Mouse (Mus musculus) urinary bladder, adult 2 months (tissue): ENCODE results near the gene Msrb3. TPM values are rescaled to one million over a fixed set of nuclear protein-coding genes. Genes with fewer than 3 reads are reported as not detected.

Source experiments
- DNase-seq: peaks from one replicate; pipeline ENCODE4 v3.0.0; 2022; ENCODE audit warnings: low spot score
- polyA plus RNA-seq: library from polyadenylated mRNA; depleted of rRNA; stranded (reverse); fragments of >200 nt; gene quantifications from 2 replicates; pipeline ENCODE4 v1.2.3, GENCODE M21; 2012

Gene Msrb3
- polyA plus RNA-seq, 1 experiment, result 145 TPM

DNA sequence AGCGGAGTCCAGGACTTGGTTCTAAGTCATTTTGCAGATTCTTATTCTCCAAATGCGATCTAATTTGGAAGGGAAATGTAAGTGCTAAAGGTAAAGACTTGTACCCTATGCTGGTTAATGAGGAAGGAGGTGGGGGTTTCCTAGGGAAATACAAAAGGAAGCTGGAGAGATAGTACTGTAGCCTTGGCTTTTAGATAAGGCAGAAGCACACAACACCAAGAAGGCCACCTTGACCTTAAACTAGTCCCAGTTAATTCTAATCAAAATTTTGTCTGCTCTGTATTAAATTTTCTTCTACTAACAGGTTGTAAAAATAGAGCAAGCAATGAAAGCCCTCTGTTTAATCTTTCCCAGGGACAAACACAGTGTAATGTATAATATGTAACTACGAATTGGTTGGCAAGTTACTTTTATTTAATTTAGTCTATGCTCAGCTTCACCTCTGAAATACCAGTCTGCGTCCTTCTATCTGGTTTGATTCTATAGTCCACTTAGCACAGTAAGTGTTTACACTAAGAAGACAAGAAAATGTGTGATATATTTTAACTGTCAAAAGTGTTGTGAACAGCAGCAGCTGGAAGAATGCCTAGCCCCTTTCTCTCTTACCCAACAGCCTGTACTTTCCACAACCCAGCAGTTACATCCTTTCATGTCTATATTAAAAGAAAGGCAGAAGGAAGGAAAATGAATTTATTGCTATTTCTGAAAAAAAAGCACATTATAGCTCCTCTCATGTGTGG lies 87.9 kb downstream of the Msrb3 start:
- no peak for DNase-seq

DNA sequence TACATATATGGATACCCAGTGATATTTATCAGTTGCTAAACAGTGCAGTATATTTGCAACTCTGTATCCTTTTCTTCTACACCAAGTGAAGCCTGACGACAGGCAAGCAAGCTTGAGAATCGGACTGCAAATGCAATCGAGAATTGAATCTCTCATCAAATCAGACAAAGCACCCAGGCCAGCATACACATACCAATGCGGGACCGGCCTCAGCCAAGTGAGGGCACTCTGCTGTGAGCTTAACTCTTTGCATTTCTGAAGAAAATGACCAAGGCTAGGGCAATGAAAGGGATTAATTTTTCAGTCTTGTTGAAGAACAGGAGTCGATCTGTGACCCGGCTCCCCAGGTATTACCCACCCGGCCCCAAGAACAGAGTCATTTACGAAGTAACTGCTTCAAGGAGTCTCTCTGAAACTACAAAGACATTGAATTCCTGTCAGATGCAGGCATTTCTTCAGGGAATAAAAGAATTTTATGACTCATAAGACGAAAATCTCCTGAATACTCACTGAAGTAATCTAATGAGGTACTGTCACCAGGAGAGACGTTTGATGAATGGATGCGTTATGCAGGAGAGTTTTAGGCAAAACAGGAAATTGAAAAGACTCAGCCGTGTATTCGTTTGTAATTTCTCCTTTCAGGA lies 88.7 kb downstream of the Msrb3 start:
- no peak for DNase-seq

DNA sequence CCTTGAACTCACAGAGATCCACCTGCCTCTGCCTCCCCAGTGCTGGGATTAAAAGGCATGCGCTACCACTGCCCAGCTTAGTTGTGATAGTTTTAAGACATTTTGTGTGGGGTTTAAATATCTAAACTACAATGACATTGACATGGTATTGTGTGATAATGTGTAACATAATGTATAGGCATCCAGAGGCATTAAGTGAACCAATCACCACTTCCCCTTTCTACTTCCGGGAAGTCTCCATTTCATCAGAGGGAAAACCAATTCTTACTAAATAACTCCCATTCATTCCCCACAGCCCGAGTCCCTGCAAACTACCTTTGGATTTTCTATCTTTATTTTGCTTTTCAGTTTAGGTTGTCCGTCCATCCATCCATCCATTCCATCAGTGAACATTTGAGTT lies 90.7 kb downstream of the Msrb3 start:
- DNase-seq, result no peak

DNA sequence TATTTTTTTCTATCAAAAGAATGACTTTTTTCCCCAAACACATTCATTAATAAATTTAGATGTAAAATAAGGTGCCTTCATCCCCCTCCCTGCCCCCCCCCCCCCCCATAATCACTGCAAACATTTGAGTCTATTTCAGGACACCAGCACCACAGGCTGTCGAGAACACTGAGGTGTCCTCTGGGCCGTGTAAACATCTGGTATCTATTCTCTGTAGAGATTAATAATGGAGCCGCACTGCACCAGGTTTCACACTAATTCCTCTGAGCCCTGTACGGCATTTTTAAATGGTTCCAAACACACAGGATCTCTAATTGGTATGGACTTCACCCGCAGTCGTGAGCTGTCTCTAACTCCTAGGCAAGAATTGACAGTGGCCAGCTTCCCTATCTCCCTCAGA lies 97.8 kb downstream of the Msrb3 start:
- DNase-seq, result no peak

DNA sequence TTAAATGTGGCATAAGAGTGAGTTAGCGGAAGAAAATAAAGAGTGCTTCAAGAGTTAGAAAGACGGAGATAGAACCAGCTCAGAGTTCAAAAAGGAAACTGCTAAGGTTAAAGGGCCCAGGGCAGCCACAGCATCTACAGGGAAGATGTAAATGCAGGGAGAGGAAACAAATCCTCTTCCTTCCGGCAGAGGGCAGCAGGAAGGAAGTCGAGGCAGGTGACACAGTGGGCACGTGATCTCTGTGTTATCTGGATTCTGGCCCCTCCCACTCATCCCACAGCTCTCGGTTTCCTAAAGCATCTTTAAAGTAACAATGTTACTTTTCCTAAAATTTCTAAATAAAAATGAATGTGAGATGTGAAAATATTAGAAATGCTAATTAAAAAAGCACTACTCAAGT lies 99.4 kb downstream of the Msrb3 start:
- DNase-seq, result no peak

DNA sequence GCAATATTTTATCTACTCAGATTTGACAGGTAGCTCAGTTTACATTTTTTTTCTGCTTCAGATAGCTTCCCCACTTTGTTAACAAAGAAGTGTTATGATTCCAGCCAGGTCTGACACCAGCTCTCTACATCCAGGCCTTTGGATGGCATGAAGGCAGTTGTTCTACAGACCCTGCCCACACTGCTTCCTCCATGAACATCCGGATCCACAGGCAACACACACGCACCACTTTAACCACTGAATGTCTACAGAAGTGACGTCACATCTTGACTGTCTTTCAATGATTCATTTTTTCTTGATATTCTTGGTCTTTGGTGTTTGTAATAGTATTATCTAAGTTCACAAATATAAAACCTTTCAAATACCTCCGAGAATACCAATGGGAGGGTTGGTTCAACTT lies 102.2 kb downstream of the Msrb3 start:
- no peak for DNase-seq

DNA sequence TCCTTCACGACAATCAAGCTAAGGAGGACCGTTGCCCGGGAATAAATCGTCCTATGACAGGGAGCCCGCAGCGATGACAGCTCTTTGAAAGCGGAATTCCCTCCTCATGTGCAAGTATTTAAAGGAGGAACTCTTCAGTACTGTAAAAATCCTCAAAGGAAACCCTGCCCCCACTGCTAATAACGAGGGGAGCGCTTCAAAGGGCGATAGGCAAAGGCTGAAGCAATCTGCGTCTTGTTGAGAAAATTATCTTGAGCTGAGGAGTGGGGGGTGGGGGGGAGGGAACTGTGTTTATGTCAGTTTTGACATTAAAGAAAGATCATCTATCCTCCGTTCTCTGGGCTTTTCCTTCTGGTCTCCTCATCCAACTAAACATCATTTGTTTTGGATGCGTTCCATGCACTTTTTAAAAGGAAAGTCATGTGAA lies 104.5 kb downstream of the Msrb3 start:
- DNase-seq, result no peak

DNA sequence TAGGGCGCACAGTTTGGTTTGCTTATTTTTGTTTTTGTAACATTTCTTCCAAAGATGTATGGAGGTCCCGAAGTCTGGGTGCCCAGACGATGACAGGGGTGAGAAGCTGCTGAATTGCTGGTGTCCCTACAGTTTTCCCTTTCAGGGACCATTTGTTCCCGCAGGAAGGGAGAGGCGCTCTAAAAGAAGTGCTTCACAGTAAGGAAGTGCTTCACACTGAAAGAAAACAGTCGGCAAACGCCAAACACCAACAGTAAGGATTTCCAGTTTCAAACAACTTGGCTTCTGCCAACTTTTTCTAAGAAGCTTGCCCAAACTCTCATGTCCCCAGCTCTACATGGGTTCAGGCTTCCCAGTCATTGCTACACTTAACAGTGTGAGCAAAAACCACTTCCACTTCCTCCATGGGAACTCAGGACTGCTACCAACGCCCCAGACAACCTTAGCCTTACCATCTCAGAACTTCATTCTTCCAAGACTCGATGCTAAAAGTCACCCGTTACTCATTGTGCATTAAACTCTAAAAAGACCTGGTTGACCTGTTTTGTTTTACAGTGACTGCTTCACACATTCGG lies 106.6 kb downstream of the Msrb3 start:
- no peak for DNase-seq

DNA sequence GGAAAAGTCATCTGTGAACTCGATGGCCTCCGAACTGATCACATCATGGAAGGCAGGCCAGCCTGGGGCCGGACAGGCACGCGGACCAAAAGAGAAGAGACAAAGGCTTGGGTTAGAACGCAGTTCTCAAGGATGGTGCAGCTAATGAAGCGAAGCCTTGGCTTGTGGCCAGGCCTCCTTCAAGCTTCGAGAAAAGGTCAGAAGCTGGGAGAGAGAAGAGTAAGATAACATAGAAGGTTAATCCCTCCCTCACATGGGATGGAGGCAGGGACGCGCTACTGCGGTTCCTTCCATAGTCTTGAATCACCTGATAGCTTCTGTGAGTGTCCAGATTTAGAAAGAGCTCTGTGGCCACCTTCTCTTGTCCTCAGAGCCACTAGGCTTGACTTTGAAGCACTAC lies 107.5 kb downstream of the Msrb3 start:
- no peak for DNase-seq

DNA sequence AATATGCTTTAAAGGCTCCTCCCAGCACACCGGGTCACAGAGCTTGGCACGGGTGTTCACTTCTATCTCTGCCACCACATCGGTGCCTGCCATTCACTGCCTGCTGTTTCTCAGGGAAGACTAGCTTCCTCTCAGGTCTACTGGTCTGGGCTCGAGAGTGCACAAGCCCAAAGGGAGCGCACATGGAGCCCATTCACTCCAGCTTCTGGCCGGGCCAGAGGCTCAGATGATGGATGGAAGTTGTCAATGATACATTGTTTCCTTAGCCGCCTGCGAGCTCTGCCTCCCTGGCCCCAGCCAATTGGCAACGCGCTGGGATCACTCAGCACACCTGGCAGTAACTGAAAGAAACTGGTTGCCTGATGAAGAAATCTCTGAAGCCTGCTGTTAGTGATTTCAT lies 111.7 kb downstream of the Msrb3 start:
- DNase-seq, result no peak

DNA sequence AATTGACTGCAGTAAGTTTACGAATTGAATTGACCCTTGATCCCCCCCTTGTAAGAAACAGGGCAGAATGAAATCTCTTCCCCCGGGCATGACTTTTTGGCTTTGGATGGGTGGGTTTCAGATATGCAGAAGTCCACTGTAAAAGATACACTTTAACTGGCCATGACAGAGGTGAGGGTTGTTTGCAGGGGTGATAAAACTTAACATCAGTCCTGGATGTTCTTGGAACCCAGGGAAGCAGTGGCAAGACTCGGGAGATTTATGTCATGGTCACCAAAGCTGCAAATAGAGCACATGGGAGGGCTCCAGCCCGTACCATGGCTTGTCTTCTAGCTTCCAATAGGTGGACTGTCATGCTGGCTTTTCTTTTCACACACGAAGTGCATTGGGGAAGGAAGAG lies 114.4 kb downstream of the Msrb3 start:
- no peak for DNase-seq

DNA sequence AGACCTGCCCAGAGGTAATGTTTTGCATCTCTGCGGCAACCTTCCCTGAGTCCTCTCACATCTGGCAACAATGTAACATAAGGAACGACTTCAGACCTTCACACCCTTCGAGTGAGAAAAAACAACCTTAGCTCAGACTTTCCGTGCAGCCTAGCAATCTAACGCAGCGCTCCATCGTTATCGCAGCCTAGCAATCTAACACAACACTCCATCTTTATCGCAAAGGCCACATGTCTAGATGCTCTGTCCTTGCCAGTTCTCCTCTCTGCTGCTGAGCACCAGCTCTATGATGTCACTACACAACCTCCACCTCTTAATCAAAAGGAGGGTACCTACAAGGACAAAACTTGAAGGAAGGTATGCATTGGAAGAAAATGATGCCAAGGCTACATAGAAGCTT lies 115.5 kb downstream of the Msrb3 start:
- DNase-seq, result no peak

DNA sequence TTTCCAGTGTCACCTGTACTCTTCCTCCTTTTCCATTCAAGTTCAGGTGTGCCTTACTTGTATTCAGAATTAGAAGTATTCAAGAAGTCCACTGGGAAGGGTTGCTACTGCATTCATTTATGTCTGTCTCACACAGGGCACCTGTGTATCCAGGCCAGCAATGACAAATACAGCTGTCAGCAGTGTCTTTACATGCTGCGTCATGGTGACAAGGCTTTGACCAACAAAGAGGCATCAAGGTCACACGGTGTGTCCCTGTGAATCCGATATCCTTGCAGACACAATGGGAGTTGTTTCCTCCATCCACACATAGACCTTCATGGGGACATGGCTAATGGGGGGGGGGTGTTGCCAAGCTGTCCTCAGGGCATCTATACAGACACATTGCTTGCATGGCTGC lies 121.4 kb downstream of the Msrb3 start:
- no peak for DNase-seq

DNA sequence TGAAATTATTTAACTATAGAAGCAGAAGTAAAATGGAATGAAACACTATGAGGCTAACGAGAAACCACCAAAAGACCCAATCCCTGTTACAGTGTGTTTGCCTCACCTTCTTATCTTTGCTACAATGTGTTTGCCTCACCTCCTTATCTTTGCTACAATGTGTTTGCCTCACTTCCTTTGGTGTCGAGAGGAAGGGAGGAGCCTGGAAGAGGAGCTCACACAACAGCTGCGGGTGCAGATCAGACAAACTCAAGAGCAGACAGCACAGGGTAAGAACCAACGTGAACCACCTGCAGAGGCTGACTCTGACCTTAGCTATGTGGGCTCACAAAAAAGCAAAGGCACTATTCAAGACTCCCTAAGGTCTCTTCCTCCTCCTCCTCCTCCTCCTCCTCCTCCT lies 123.5 kb downstream of the Msrb3 start:
- no peak for DNase-seq

DNA sequence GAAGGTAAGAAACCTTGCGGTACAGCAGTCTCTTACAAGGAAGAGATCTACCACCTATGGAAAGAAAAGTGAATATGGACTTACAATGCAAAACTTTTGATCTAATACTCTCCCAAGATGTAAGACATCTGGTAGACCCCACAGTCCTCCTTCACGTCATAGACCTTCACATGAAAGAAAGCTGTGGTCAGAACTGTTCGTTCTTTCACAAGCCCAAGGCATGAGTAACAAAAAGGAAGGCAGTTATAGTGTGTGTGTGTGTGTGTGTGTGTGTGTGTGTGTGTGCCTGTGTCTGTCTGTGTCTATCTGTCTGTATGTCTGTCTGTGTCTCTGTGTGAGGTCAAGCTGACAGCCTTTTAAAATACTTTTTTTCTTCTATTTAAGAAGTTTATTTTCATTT lies 131.5 kb downstream of the Msrb3 start:
- no peak for DNase-seq

DNA sequence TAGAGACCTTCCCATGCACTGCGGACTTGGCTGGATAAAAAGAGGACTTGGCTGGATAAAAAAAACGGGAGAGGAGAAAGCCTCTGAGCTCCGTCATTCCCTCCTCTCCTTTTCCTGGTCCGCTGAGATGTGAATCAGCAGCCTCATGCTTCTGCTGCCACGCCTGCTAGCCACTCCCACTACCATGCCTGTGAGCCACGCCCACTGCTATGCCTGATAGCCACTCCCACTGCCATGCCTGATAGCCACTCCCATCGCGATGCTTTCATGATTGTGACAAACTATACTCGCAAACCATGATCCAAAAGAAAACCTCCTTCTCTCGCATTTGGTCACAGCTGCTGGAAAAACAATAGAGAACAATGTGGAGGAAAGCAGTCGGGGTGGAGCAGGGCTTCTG lies 133.5 kb downstream of the Msrb3 start:
- no peak for DNase-seq

DNA sequence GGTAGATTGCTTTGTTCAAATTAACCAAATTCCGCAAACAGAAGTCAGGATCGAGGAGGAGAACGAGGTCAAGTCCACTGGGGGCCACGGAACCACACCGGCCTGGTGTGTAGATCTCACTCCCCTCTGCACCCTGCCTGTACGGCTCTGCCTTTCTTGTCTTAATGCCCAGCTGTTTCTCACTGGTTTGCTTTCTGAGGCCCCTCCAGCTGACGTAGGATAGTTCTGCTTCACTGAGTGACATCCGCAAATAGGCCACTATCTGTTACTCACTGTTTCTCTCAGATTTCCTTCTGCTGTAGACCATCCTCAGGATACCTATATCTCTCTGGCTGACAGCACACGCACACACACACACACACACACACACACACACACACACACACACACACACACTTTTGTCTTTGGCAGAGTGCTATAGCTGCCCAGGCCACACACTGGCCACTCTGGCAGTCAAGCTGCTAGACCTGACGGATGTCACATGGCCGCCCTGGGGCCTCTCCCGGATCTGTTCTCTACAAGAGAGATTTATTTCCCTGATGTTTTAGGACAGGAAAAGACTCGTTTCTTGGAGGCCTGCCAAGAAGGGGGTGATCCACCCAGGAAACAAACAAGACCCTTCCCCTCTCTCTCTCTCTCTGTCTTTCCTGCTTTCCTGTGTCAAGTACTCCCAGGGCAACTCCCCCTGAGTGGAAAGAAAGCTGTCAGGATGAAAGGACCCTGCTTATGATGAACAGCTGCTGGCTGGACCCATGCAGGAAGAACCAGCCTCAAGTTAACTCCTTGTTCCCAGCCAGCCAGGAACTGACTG lies 135.0 kb downstream of the Msrb3 start:
- no peak for DNase-seq

DNA sequence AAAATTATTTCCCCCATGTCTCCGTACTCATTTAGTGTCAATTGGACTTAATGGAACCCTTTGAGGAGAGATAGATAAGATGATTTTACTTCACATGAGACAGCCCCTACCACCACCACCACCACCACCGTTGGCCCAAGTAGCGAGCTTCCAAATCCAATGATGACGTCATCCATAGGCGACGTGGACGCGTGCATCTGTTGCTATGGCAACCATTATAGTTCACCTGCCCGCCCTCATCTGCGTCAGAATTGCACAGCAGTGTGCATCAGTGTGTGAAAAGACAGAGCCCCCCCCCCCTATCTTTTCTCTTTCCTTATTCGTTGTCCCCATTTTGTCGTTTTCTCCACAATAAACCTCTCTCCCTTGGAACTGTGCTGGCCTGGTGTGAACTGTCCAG lies 135.9 kb downstream of the Msrb3 start:
- no peak for DNase-seq

DNA sequence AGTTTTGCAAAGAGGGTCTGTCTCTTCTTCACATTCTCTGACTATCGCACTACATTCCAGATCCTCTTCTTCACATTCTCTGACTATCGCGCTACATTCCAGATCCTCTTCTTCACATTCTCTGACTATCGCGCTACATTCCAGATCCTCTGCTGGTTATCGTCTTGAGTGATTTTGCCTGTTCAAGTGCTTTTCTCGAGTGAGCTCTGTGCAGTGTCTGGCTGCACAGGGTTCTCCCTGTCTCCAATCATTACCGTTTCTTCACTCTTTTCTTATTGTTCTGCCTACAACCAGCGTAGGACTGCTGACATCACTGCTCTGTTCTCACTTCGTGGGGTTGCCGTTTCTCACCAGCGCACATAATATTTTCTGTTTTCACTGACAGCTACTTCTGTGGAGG lies 138.2 kb downstream of the Msrb3 start:
- DNase-seq, result no peak

DNA sequence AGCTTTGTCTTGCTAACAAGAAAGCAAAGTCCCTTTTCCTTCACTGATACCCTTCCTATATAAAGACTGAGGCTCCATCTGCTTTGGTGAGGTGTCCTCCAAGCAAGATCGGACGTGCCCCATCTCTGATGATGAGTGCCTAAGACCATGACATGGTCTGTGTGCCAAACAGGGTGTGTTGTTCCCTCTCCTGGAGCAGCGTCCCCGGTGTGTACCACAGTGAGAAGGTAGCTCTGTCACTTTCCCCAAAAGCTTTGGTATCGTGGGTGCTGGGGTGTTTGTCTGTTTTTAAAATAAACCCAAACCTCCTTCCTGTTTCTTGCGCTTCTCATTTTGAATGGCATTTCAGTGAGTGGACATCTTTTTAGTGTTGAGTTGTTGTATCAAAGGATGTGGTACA lies 139.0 kb downstream of the Msrb3 start:
- no peak for DNase-seq

DNA sequence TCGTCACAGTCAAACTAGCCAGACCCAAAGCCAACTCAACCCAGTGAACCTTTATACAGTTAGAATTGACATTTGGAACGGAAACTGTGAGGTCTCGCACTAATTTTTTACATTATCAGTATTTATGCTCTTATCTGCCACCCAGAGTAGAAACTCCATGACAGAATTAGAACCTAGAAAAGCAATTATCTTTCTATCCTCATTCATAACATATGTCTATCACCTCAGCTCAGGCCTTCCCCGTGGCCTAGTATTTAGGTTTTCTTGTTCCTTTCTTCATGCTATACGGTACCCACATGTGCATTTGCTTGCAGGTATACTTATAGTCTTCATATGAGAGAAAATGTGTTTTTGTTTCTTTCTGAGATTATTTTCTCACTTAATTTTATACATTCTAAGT lies 146.4 kb downstream of the Msrb3 start:
- DNase-seq, result no peak

DNA sequence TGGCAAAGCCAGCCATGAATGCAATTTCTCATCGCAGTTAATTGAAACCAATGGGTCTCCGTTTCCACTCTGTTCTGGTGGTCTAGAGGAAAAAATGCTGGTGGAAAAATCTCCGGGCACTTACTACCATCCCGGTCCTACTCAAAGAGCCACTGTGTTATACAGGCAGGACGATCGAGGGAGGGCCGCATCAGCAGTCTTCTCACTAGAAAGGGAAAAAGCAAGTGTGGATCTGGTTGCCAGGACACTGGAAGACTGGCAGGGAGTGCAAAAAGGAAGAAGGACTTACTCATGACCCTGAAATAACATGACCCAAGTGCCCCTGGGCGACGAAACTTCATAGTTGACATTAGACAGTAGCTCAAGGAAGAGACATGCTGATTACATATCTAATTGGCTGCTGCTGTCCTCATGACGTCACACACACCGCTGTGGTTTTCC lies 147.1 kb downstream of the Msrb3 start:
- DNase-seq, result no peak

DNA sequence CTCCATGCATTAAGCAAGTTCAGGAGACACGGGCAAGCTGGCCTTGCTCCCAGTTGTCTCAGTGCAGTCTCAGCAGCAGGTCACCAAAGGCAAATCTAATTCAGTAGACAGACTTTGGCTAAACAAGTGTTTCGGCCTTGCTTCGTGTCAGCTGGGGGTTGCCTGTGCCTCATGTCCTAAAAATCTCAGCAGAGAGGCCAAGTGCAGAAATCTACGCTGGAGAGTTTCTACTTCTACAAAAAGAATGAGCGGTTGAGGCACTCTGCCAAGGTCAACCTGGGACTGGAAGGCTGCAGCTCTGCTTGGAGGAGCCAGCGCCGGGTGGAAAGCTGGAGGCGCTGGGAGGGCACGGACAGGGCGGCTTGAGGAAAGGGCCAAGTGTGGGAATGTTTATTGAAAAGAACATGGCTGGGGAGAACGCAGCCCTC lies 147.6 kb downstream of the Msrb3 start:
- no peak for DNase-seq
